Mouse (Mus musculus) megakaryocyte, embryonic 14.5 days (primary cell): ENCODE results near the gene Dync1i1.

Experiments
- FLI1 ChIP-seq: IDR thresholded peaks from 2 replicates; pipeline ENCODE4 v1.6.1; 2012; ENCODE audit warnings: low read length, inconsistent platforms, mixed read lengths
- GATA1 ChIP-seq: IDR thresholded peaks from 3 replicates; pipeline ENCODE4 v1.6.1; 2012; ENCODE audit warnings: mixed read lengths, low read length, inconsistent platforms, borderline replicate concordance

GRCm38 (mm10) chr6:5829148-5829547, 103.7 kb downstream of the Dync1i1 start:
- TF ChIP-seq GATA1 (no peak), FLI1 (no peak)
